Mouse (Mus musculus): ENCODE measurements around the gene Cryab. TPM values are rescaled to one million over a fixed set of nuclear protein-coding genes. Genes with fewer than 3 reads are reported as not detected.

Gene Cryab
- total RNA-seq, 1 experiment: 57.4 TPM

- Histone ChIP-seq H3K9ac (ENCODE audit: insufficient read depth, low read depth, low read length, poor library complexity, severe bottlenecking) (no peak overlapping the region), H3K36me3 (ENCODE audit: control insufficient read depth, insufficient read depth, low read length, poor library complexity, severe bottlenecking) (peaks cover 19% of the 10 kb centered on the region), H3K27ac (ENCODE audit: insufficient read depth, low read depth, low read length, poor library complexity, severe bottlenecking) (no peak overlapping the region; the same call in 1 of the 2 replicates), H3K4me3 (ENCODE audit: insufficient read depth in 1 of 2, low read depth in 1 of 2, low read length in 2 of 2, poor library complexity in 1 of 2, severe bottlenecking in 1 of 2) (no peak overlapping the region), H3K4me1 (ENCODE audit: control insufficient read depth in 2 of 2, insufficient read depth in 2 of 2, low read length in 2 of 2, poor library complexity in 1 of 2) (no peaks in the 10 kb centered on the region), H3K9me3 (ENCODE audit: control insufficient read depth, insufficient read depth, low read depth, low read length) (no peaks in the 10 kb centered on the region)
- in situ Hi-C loops (cut with MboI; ENCODE audit: low sequenced_read_pairs in 2 of 2, unreplicated experiment in 2 of 2): no loop called here
- TF ChIP-seq MAFK (IDR thresholded peaks at IDR 0.05; ENCODE audit: insufficient read depth, low read depth, low read length): no peak
- TF ChIP-seq CHD2 (IDR thresholded peaks at IDR 0.05; ENCODE audit: low read depth, low read length): no peak
- TF ChIP-seq HCFC1 (IDR thresholded peaks at IDR 0.05; ENCODE audit: borderline replicate concordance, insufficient read depth, low read length): no peak
- TF ChIP-seq ZC3H11A (IDR thresholded peaks at IDR 0.05; ENCODE audit: borderline replicate concordance, low read depth, low read length): no peak
- no peak for TF ChIP-seq ZNF384 (IDR thresholded peaks at IDR 0.05; ENCODE audit: low read depth, low read length)
- DNase-seq (ENCODE audit: low read depth, low spot score): no peak
Observed at GRCm38 (mm10) chr9:50803055-50803671, 52.0 kb downstream of the Cryab start.

Other genes starting within 250 kb of the Cryab start
- gene Pts, start 222.6 kb upstream of the Cryab start, total RNA-seq (2012; rRNA removed): 6.8 and 7.6 TPM in 2 replicates
- gene Il18, start 196.5 kb upstream of the Cryab start, total RNA-seq (2012; rRNA removed): 0.32 and 0.49 TPM in 2 replicates
- 0.22 and 0.26 TPM in 2 replicates for gene Bco2, start 196.1 kb upstream of the Cryab start, total RNA-seq (2012; rRNA removed)
- 0.94 TPM in 1 of 2 replicates, not detected in the other for gene Tex12, start 190.0 kb upstream of the Cryab start, total RNA-seq (2012; rRNA removed)
- gene Sdhd, start 147.5 kb upstream of the Cryab start, total RNA-seq (2012; rRNA removed): 160 and 168 TPM in 2 replicates
- 133 and 179 TPM in 2 replicates for gene Timm8b, start 147.4 kb upstream of the Cryab start, total RNA-seq (2012; rRNA removed)
- 2.3 and 3.3 TPM in 2 replicates for gene Pih1d2, start 134.0 kb upstream of the Cryab start, total RNA-seq (2012; rRNA removed)
- 16.1 and 17.8 TPM in 2 replicates for gene Nkapd1, start 133.9 kb upstream of the Cryab start, total RNA-seq (2012; rRNA removed)
- 43.4 and 46.3 TPM in 2 replicates for gene Dlat, start 91.5 kb upstream of the Cryab start, total RNA-seq (2012; rRNA removed)
- gene Dixdc1, start 11.8 kb upstream of the Cryab start, total RNA-seq (2012; rRNA removed): 4.1 and 6.4 TPM in 2 replicates
- 2.2 and 2.3 TPM in 2 replicates for gene 2310030G06Rik, start 4.8 kb upstream of the Cryab start, total RNA-seq (2012; rRNA removed)
- gene Hspb2, start 1.0 kb downstream of the Cryab start, total RNA-seq (2012; rRNA removed): 9.6 and 10.9 TPM in 2 replicates
- 5.8 and 7.6 TPM in 2 replicates for gene Fdxacb1, start 16.9 kb downstream of the Cryab start, total RNA-seq (2012; rRNA removed)
- gene Alg9, start 23.7 kb downstream of the Cryab start, total RNA-seq (2012; rRNA removed): 30.8 and 49.1 TPM in 2 replicates
- 6.8 and 7.0 TPM in 2 replicates for gene 1110032A03Rik, start 24.2 kb downstream of the Cryab start, total RNA-seq (2012; rRNA removed)
- gene Ppp2r1b, start 94.0 kb downstream of the Cryab start, total RNA-seq (2012; rRNA removed): 29.5 and 41.6 TPM in 2 replicates